Mouse (Mus musculus): ENCODE results near the gene Fbxw7. TPM values are rescaled to one million over a fixed set of nuclear protein-coding genes. Genes with fewer than 3 reads are reported as not detected.

The Fbxw7 gene
- polyA plus RNA-seq, 1 experiment from 2014 or later = 8.4 TPM

GRCm38 (mm10) chr3:84876211-84876610 lies 61.1 kb downstream of the Fbxw7 start:
- Histone ChIP-seq H3K4me1 (ENCODE audit: control insufficient read depth, insufficient read depth, low read length) (no peaks in the 10 kb centered on the region), H3K9me3 (replicated peaks; ENCODE audit: control insufficient read depth, low read length) (no peaks in the 10 kb centered on the region), H3K27me3 (ENCODE audit: control insufficient read depth, insufficient read depth, low read length) (no peaks in the 10 kb centered on the region), H3K27ac (ENCODE audit: low read depth, low read length) (no peak overlapping the region), H3K36me3 (ENCODE audit: control insufficient read depth, insufficient read depth, low read length) (no peaks in the 10 kb centered on the region), H3K4me2 (no peak overlapping the region), H3K9ac (ENCODE audit: low read depth, low read length) (no peak overlapping the region), H3K4me3 (ENCODE audit: low read depth, low read length) (no peak overlapping the region)
- ATAC-seq (replicated peaks; ENCODE audit: insufficient number of reproducible peaks, low FRiP score, low TSS enrichment) = no peak
- 77% methylated on average over 4 of the region's 4 CpGs for WGBS (ENCODE audit: insufficient replicate concordance)

GRCm38 (mm10) chr3:84883817-84884483 lies 68.9 kb downstream of the Fbxw7 start:
- no peak overlapping the region for H3K4me3 ChIP-seq (ENCODE audit: low read depth, low read length)
- no peak for ATAC-seq (replicated peaks; ENCODE audit: insufficient number of reproducible peaks, low FRiP score, low TSS enrichment)

GRCm38 (mm10) chr3:84889648-84890047 lies 74.6 kb downstream of the Fbxw7 start:
- H3K9ac ChIP-seq (ENCODE audit: low read depth, low read length) = no peak overlapping the region
- no peak overlapping the region for H3K4me2 ChIP-seq
- H3K27me3 ChIP-seq (ENCODE audit: control insufficient read depth, insufficient read depth, low read length) = no peaks in the 10 kb centered on the region
- no peaks in the 10 kb centered on the region for H3K36me3 ChIP-seq (ENCODE audit: control insufficient read depth, insufficient read depth, low read length)
- H3K27ac ChIP-seq (ENCODE audit: low read depth, low read length) = no peak overlapping the region
- no peak for ATAC-seq (replicated peaks; ENCODE audit: insufficient number of reproducible peaks, low FRiP score, low TSS enrichment)
- no peaks in the 10 kb centered on the region for H3K4me1 ChIP-seq (ENCODE audit: control insufficient read depth, insufficient read depth, low read length)
- H3K9me3 ChIP-seq (replicated peaks; ENCODE audit: control insufficient read depth, low read length) = no peaks in the 10 kb centered on the region
- 60% methylated on average over 1 of the region's 1 CpGs for WGBS (ENCODE audit: insufficient replicate concordance)
- no peak overlapping the region for H3K4me3 ChIP-seq (ENCODE audit: low read depth, low read length)

More at GRCm38 (mm10) chr3:84883817-84884483, 68.9 kb downstream of the Fbxw7 start:
- H3K27me3 ChIP-seq (ENCODE audit: control insufficient read depth, insufficient read depth, low read length) = no peaks in the 10 kb centered on the region
- no peaks in the 10 kb centered on the region for H3K9me3 ChIP-seq (replicated peaks; ENCODE audit: control insufficient read depth, low read length)
- H3K4me2 ChIP-seq = no peak overlapping the region
- H3K9ac ChIP-seq (ENCODE audit: low read depth, low read length) = no peak overlapping the region
- H3K4me1 ChIP-seq (ENCODE audit: control insufficient read depth, insufficient read depth, low read length) = peaks cover 12% of the 10 kb centered on the region; the same call in 1 of the 2 replicates
- WGBS (ENCODE audit: insufficient replicate concordance) = 47% methylated on average over 11 of the region's 11 CpGs
- H3K27ac ChIP-seq (ENCODE audit: low read depth, low read length) = no peak overlapping the region
- no peaks in the 10 kb centered on the region for H3K36me3 ChIP-seq (ENCODE audit: control insufficient read depth, insufficient read depth, low read length)

- no peak for ATAC-seq (replicated peaks; ENCODE audit: insufficient number of reproducible peaks, low FRiP score, low TSS enrichment)
- H3K9ac ChIP-seq (ENCODE audit: low read depth, low read length) = no peak overlapping the region
- H3K27ac ChIP-seq (ENCODE audit: low read depth, low read length) = no peak overlapping the region
- H3K36me3 ChIP-seq (ENCODE audit: control insufficient read depth, insufficient read depth, low read length) = no peaks in the 10 kb centered on the region
- no peaks in the 10 kb centered on the region for H3K27me3 ChIP-seq (ENCODE audit: control insufficient read depth, insufficient read depth, low read length)
- WGBS (ENCODE audit: insufficient replicate concordance) = 83% methylated on average over 5 of the region's 5 CpGs
- no peaks in the 10 kb centered on the region for H3K9me3 ChIP-seq (replicated peaks; ENCODE audit: control insufficient read depth, low read length)
- H3K4me1 ChIP-seq (ENCODE audit: control insufficient read depth, insufficient read depth, low read length) = no peaks in the 10 kb centered on the region
- H3K4me2 ChIP-seq = no peak overlapping the region
- no peak overlapping the region for H3K4me3 ChIP-seq (ENCODE audit: low read depth, low read length)
Measured at GRCm38 (mm10) chr3:84890983-84891382, 75.9 kb downstream of the Fbxw7 start.

- no peak for ATAC-seq (replicated peaks; ENCODE audit: insufficient number of reproducible peaks, low FRiP score, low TSS enrichment)
- 79% methylated on average over 8 of the region's 8 CpGs for WGBS (ENCODE audit: insufficient replicate concordance)
- no peaks in the 10 kb centered on the region for H3K27me3 ChIP-seq (ENCODE audit: control insufficient read depth, insufficient read depth, low read length)
Measured at GRCm38 (mm10) chr3:84897952-84898351, 82.9 kb downstream of the Fbxw7 start.

GRCm38 (mm10) chr3:84906528-84906927 lies 91.5 kb downstream of the Fbxw7 start:
- Histone ChIP-seq H3K9ac (ENCODE audit: low read depth, low read length) (no peak overlapping the region), H3K27me3 (ENCODE audit: control insufficient read depth, insufficient read depth, low read length) (no peaks in the 10 kb centered on the region), H3K4me2 (no peak overlapping the region), H3K4me3 (ENCODE audit: low read depth, low read length) (no peak overlapping the region), H3K4me1 (ENCODE audit: control insufficient read depth, insufficient read depth, low read length) (no peaks in the 10 kb centered on the region), H3K36me3 (ENCODE audit: control insufficient read depth, insufficient read depth, low read length) (no peaks in the 10 kb centered on the region), H3K27ac (ENCODE audit: low read depth, low read length) (no peak overlapping the region), H3K9me3 (replicated peaks; ENCODE audit: control insufficient read depth, low read length) (no peaks in the 10 kb centered on the region)
- WGBS (ENCODE audit: insufficient replicate concordance) = 26% methylated on average over 1 of the region's 1 CpGs
- no peak for ATAC-seq (replicated peaks; ENCODE audit: insufficient number of reproducible peaks, low FRiP score, low TSS enrichment)

More at GRCm38 (mm10) chr3:84897952-84898351, 82.9 kb downstream of the Fbxw7 start:
- Histone ChIP-seq H3K9me3 (replicated peaks; ENCODE audit: control insufficient read depth, low read length) (no peaks in the 10 kb centered on the region), H3K36me3 (ENCODE audit: control insufficient read depth, insufficient read depth, low read length) (no peaks in the 10 kb centered on the region), H3K27ac (ENCODE audit: low read depth, low read length) (no peak overlapping the region), H3K4me3 (ENCODE audit: low read depth, low read length) (no peak overlapping the region), H3K4me1 (ENCODE audit: control insufficient read depth, insufficient read depth, low read length) (no peaks in the 10 kb centered on the region), H3K4me2 (no peak overlapping the region), H3K9ac (ENCODE audit: low read depth, low read length) (no peak overlapping the region)

GRCm38 (mm10) chr3:84914284-84914683 lies 99.2 kb downstream of the Fbxw7 start:
- Histone ChIP-seq H3K4me2 (no peak overlapping the region), H3K9me3 (replicated peaks; ENCODE audit: control insufficient read depth, low read length) (no peaks in the 10 kb centered on the region), H3K36me3 (ENCODE audit: control insufficient read depth, insufficient read depth, low read length) (no peaks in the 10 kb centered on the region), H3K4me1 (ENCODE audit: control insufficient read depth, insufficient read depth, low read length) (no peaks in the 10 kb centered on the region), H3K9ac (ENCODE audit: low read depth, low read length) (no peak overlapping the region), H3K4me3 (ENCODE audit: low read depth, low read length) (no peak overlapping the region), H3K27ac (ENCODE audit: low read depth, low read length) (no peak overlapping the region), H3K27me3 (ENCODE audit: control insufficient read depth, insufficient read depth, low read length) (no peaks in the 10 kb centered on the region)
- WGBS (ENCODE audit: insufficient replicate concordance) = 41% methylated on average over 1 of the region's 1 CpGs
- no peak for ATAC-seq (replicated peaks; ENCODE audit: insufficient number of reproducible peaks, low FRiP score, low TSS enrichment)

GRCm38 (mm10) chr3:84917903-84918679 lies 103.0 kb downstream of the Fbxw7 start:
- Histone ChIP-seq H3K36me3 (ENCODE audit: control insufficient read depth, insufficient read depth, low read length) (no peaks in the 10 kb centered on the region), H3K4me1 (ENCODE audit: control insufficient read depth, insufficient read depth, low read length) (no peaks in the 10 kb centered on the region), H3K4me2 (no peak overlapping the region), H3K27me3 (ENCODE audit: control insufficient read depth, insufficient read depth, low read length) (no peaks in the 10 kb centered on the region), H3K27ac (ENCODE audit: low read depth, low read length) (no peak overlapping the region), H3K9me3 (replicated peaks; ENCODE audit: control insufficient read depth, low read length) (no peaks in the 10 kb centered on the region), H3K4me3 (ENCODE audit: low read depth, low read length) (no peak overlapping the region), H3K9ac (ENCODE audit: low read depth, low read length) (no peak overlapping the region)
- ATAC-seq (replicated peaks; ENCODE audit: insufficient number of reproducible peaks, low FRiP score, low TSS enrichment) = no peak
- 77% methylated on average over 9 of the region's 9 CpGs for WGBS (ENCODE audit: insufficient replicate concordance)
